Mouse (Mus musculus): ENCODE results near the gene Tmem151a.
"Not testable (repeated sequence)": the region's sequence is repeated elsewhere in the genome, so short reads cannot be mapped to it uniquely, and the experiment has no call there.

The Tmem151a gene

DNA sequence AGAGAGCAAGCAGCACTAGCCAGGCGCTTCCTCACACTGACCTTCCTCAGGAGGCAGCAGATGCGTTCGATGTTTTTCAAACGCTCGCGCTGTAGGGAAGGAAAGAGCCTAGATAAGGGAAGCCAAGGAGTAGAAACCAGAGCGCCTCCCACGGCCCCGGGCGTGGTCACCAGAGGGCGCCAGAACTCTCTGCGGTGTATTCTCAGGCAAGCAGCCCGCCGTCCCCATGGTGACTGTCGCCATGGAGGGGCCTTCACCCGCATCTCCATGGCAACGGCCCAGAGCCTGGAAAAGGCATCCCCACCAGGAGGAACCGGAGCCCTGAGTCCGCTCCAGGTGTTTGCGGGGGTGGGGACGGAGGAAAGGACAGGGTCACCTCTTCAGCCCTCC, 8.9 kb upstream of the Tmem151a start:
- peak; percentile 86 to 88 for DNase-seq

GRCm38 (mm10) chr19:5093481-5094242, 8.3 kb upstream of the Tmem151a start:
- no peak for DNase-seq

DNA sequence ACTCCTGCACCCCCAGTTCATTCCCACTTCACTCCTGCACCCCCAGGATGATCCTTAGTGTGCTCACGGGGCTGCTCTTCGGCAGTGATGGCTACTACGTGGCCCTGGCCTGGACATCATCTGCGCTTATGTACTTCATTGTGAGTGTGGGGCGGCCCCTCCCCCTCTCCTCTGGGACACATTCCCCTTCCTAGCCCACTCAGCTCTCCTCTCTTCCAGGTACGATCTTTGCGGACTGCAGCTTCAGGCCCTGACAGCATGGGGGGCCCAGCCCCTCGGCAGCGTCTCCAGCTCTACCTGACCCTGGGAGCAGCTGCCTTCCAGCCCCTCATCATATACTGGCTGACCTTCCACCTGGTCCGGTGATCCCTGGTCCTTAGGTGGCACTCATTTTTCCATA, 6.8 kb upstream of the Tmem151a start:
- DNase-seq = no peak

GRCm38 (mm10) chr19:5089324-5089723, 4.0 kb upstream of the Tmem151a start:
- DNase-seq = no peak

DNA sequence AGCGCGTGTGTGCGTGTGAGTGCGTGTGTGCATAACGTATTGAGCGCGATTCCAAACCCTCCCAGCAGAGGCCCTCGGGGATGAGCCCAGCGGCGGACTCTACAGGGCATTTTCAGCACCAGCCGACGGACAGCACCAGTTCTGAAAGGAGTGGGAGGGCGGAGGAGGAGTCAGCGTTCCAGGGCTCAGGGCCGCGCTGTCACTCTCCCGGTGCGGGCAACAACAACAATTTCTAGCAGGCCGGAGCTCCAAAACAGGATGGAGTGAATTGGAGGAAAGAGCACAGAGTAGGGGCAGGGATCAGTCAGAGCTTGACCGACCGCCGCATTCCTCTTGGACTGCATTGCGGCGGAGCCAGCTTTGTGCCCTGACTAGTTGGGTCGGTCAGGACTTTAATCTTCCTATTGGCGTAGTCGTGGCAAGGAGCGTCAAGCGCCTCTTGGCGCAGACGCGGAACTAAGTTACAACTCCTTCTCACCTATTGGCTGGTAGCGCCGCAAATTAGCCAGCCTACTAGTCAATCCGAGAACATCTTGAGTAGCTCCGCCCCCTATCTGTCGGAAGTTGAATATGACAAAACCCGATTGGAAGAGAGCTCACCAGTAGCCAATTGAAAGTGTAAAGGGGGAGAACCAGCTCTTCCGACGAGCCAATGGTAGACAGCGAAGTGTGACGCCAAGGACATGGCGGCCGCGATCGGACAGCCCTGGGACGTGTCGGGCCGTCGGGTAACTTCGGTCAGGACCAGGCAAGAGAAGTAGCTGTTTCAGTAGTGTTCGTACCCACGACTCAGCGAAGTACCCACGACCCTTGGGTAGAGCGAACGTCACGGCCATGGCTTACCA, 2.8 kb upstream of the Tmem151a start, which contains the start of gene Yif1a:
TSS of gene Yif1a (plus strand) at position 655 of the 845 bp plus-strand sequence.
- peak; percentile 87 to 89 for DNase-seq

- DNase-seq = not testable (repeated sequence)
These were observed 1.2 kb upstream of the Tmem151a start for GRCm38 (mm10) chr19:5086533-5086932.

DNA sequence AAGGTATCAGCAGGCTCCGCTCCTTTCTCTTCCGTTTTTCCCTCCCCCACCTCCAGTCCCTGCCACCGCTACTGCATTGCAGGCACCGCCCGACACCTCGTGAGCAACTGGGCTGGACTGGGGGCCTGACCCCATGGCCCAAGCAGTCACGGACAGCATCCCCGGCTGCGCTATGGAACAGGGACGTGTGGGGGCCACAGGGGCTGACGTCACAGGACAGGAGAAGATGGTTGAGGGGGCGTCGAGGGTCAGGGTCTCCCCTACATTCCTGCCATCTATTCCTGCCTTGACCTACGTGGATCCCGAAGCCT, 542 bp downstream of the Tmem151a start:
- no peak for DNase-seq

GRCm38 (mm10) chr19:5083961-5084833, 1.1 kb downstream of the Tmem151a start:
- no peak for DNase-seq

GRCm38 (mm10) chr19:5082596-5082995, 2.7 kb downstream of the Tmem151a start:
- DNase-seq = no peak

DNA sequence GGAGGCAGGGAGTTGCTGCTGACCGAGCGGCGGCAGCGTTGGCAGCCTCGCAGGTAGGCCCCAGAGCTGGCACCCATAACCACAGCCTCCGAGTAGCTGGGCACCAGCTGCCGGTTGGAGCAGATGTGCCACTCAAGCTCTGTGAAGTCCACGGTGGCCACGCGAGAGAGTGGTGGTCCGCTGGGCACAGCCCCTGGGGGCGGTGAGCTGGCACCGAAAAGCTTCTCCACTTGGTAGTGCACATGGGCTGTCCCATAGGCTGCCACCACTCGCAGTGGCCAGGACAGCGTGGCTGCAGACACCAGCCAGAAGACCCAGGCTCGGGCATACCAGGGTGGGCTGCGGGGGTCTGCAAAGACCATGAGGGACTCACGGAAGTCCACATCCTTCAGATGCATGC, 3.3 kb downstream of the Tmem151a start:
- no peak for DNase-seq

DNA sequence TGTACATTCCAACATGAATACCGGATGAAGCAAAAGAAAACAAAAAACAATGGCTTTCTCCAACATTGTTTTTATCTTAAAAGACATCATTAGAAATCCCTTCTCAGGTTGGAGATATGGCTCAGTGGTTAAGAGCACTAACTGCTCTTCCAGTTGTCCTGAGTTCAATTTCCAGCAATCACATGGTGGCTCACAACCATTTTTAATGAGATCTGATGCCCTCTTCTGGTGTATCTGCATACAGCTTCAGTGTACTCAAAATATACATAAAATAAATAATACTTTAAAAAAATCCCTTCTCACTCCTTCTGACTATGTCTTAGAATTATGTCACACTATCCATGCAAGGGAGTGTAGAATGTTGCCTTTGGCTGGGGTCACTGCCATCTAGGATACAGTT, 6.1 kb downstream of the Tmem151a start:
- no peak for DNase-seq

GRCm38 (mm10) chr19:5073518-5073917, 11.8 kb downstream of the Tmem151a start:
- DNase-seq = no peak

DNA sequence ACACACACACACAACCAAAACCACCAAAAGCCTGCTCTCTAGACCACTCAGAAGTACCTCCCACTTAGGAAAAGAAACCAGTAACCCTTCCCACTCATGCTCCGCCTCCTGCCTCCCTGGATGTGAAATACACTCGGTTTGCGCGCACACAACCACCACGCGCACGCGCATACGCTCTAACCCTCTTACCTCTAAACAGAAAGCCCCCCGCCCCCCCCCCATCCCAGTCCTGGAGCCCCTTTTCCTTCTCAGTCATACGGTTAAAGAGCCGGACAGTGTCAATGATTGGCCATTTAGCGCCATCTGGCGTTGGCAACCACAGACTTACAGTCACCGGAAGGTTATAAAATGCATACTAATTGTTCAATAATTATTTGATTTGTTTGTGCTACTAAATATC, 12.3 kb downstream of the Tmem151a start:
- peak in 1 of 2 experiments; percentile 37 for DNase-seq

DNA sequence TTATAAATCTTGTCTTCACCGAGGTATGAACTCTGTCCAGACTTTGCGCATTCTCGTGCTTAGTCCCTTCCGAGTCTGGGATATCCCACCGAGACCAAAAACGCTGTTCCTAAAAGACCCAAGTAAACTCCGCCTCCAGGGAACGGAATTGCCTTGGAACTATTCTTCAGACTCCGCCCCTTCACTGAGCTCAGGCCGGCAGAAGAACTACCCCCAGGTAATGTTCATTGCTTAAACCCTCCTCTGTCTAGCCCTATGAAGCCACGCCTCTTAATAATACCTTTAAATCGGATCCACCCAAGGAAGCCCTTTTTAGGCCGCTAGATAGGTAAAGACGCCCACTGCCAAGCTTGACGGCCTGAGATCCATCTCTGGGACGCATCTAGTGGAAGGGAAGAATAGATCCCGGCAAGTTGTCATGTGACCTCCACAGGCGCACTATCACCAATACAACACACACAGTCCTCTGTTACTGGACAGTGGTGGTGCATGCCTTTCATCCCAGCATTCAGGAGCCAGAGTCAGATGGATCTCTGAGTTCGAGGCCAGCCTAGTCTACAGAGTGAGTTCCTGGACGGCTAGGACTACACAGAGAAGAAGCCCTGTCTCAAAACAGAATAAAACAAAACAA, 12.8 kb downstream of the Tmem151a start:
- no peak for DNase-seq

GRCm38 (mm10) chr19:5071545-5072369, 13.6 kb downstream of the Tmem151a start:
- DNase-seq = peak in 1 of 2 experiments; percentile 36

GRCm38 (mm10) chr19:5071077-5071476, 14.3 kb downstream of the Tmem151a start:
- no peak for DNase-seq

DNA sequence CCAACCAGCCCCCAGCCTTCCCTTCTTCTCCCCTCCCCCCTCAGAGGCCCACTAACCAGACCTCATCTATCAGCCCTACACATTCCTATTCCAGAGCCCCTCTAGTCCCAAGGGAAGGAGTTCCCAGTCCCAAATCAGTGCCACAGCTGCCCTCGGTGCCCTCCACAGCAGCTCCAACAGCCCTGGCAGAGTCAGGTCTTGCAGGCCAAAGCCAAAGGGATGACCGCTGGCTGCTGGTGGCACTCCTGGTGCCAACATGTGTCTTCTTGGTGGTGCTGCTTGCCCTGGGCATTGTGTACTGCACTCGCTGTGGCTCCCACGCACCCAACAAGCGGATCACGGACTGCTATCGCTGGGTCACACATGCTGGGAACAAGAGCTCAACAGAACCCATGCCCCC, 15.4 kb downstream of the Tmem151a start:
- no peak for DNase-seq

GRCm38 (mm10) chr19:5069486-5069885, 15.8 kb downstream of the Tmem151a start:
- DNase-seq = no peak

- no peak for DNase-seq
These were observed 16.6 kb downstream of the Tmem151a start for GRCm38 (mm10) chr19:5068570-5069234.

- no peak for DNase-seq
These were observed 17.3 kb downstream of the Tmem151a start, which contains the start of gene Cd248 for GRCm38 (mm10) chr19:5067867-5068569. Gene Cd248 (plus strand): TSS chr19:5068078.
